Comparison of ENCODE assay signal across 23 mouse cellular contexts in the genomic region with DNA sequence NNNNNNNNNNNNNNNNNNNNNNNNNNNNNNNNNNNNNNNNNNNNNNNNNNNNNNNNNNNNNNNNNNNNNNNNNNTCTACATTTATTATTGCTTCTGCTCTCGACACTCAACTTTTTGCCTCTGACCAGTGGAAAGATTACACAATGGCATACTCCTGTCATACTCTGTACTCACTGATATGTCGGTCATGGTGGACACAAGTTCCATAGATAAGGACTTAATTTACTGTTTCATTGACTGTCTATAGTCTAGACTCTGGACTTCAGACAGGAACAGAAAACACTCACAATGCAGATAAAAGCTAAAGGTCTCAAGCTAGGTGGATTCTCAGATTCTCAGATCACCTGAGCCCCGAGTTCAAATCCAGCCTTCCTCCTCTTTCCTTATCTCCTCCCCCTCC. TPM values are rescaled to one million over a fixed set of nuclear protein-coding genes. Genes with fewer than 3 reads are reported as not detected.
DNase-seq lines count a peak whose midpoint lies in the region; ATAC-seq and TF ChIP-seq lines count a peak whose summit lies in the region.
"Had no signal": no experiment of that assay in that cellular context is flagged by ENCODE, and none has a peak within 500 bp of the region (broad histone marks: within the 10 kb centered on the region; RNA-seq: fewer than 3 reads in every experiment).

No protein-coding gene starts in this region.

- H3K4me3 ChIP-seq in intestine, embryonic 15.5 days (replicated peaks): no peak overlapping the region
- H3K4me3 ChIP-seq in intestine, postnatal 0 days (ENCODE audit: low read depth, low read length): no peak overlapping the region
- H3K4me3 ChIP-seq in midbrain, embryonic 11.5 days (ENCODE audit: low read depth, low read length): no peak overlapping the region
- H3K4me3 ChIP-seq: embryonic facial prominence, embryonic 10.5 days; embryonic facial prominence, embryonic 12.5 days; forebrain, embryonic 13.5 days; forebrain, embryonic 15.5 days had no signal

- H3K27ac ChIP-seq in intestine, embryonic 15.5 days: no peak overlapping the region
- H3K27ac ChIP-seq in intestine, postnatal 0 days (ENCODE audit: low read depth, low read length): no peak overlapping the region
- H3K27ac ChIP-seq in midbrain, embryonic 11.5 days (ENCODE audit: low read depth, low read length): no peak overlapping the region
- H3K27ac ChIP-seq: embryonic facial prominence, embryonic 10.5 days; embryonic facial prominence, embryonic 12.5 days; forebrain, embryonic 13.5 days; forebrain, embryonic 15.5 days had no signal

- H3K9ac ChIP-seq in intestine, embryonic 15.5 days: no peak overlapping the region
- H3K9ac ChIP-seq in intestine, postnatal 0 days (ENCODE audit: low read depth, low read length): no peak overlapping the region
- H3K9ac ChIP-seq in midbrain, embryonic 11.5 days (ENCODE audit: low read length): no peak overlapping the region
- H3K9ac ChIP-seq: embryonic facial prominence, embryonic 12.5 days; forebrain, embryonic 13.5 days; forebrain, embryonic 15.5 days had no signal

- H3K9me3 ChIP-seq in intestine, embryonic 15.5 days: no peaks in the 10 kb centered on the region
- H3K9me3 ChIP-seq in intestine, postnatal 0 days (ENCODE audit: control insufficient read depth): no peaks in the 10 kb centered on the region
- H3K9me3 ChIP-seq in midbrain, embryonic 11.5 days (ENCODE audit: control insufficient read depth, low read length): no peaks in the 10 kb centered on the region
- H3K9me3 ChIP-seq: embryonic facial prominence, embryonic 10.5 days; embryonic facial prominence, embryonic 12.5 days; forebrain, embryonic 13.5 days; forebrain, embryonic 15.5 days; G1E had no signal

- H3K4me1 ChIP-seq in intestine, embryonic 15.5 days (replicated peaks): peaks cover 3% of the 10 kb centered on the region
- H3K4me1 ChIP-seq in intestine, postnatal 0 days (replicated peaks; ENCODE audit: control insufficient read depth, insufficient read depth, low read length): no peaks in the 10 kb centered on the region
- no peaks in the 10 kb centered on the region for H3K4me1 ChIP-seq in midbrain, embryonic 11.5 days (ENCODE audit: control insufficient read depth, insufficient read depth, low read length)
- H3K4me1 ChIP-seq: embryonic facial prominence, embryonic 12.5 days; forebrain, embryonic 13.5 days; forebrain, embryonic 15.5 days had no signal

- ATAC-seq in intestine, embryonic 15.5 days: 0 out of 2 replicates have a peak, but pooled peaks have one; percentile 48
- peak; percentile 65; the same call in 1 of the 2 replicates for ATAC-seq in intestine, postnatal 0 days
- ATAC-seq in midbrain, embryonic 11.5 days (ENCODE audit: low FRiP score): no peak
- ATAC-seq: activated CD4-positive, CD25-positive, alpha-beta regulatory T cell, adult 4 months; CD4-positive, CD25-positive, alpha-beta regulatory T cell, adult 4 months; forebrain, embryonic 13.5 days; forebrain, embryonic 15.5 days; Patski had no signal

- intact Hi-C loops in heart, postnatal 10 days (cut with DNase I): no loop called here

- H3K36me3 ChIP-seq in intestine, embryonic 15.5 days: no peaks in the 10 kb centered on the region
- no peaks in the 10 kb centered on the region for H3K36me3 ChIP-seq in intestine, postnatal 0 days (ENCODE audit: control insufficient read depth, insufficient read depth)
- no peaks in the 10 kb centered on the region for H3K36me3 ChIP-seq in midbrain, embryonic 11.5 days (ENCODE audit: control insufficient read depth, insufficient read depth, low read length)
- H3K36me3 ChIP-seq: embryonic facial prominence, embryonic 10.5 days; embryonic facial prominence, embryonic 12.5 days; forebrain, embryonic 15.5 days; G1E had no signal

- TF ChIP-seq CTCF in intestine, postnatal 0 days (IDR thresholded peaks at IDR 0.05; ENCODE audit: low read depth): no peak

- H3K27me3 ChIP-seq in intestine, embryonic 15.5 days (replicated peaks): no peaks in the 10 kb centered on the region
- no peaks in the 10 kb centered on the region for H3K27me3 ChIP-seq in intestine, postnatal 0 days (replicated peaks; ENCODE audit: control insufficient read depth, insufficient read depth, low read length)
- no peaks in the 10 kb centered on the region for H3K27me3 ChIP-seq in midbrain, embryonic 11.5 days (ENCODE audit: control insufficient read depth, insufficient read depth, low read length)
- H3K27me3 ChIP-seq: CH12.LX; embryonic facial prominence, embryonic 12.5 days; forebrain, embryonic 13.5 days; forebrain, embryonic 15.5 days; Patski had no signal

- peak; percentile 14 for DNase-seq in heart, adult 11 months
- no peak for DNase-seq in heart, postnatal 10 days
- no peak for DNase-seq in midbrain, embryonic 11.5 days (ENCODE audit: low spot score, missing footprints)
- DNase-seq: adrenal gland, adult 8-10 months; adrenal gland, postnatal 14 days; adrenal gland, postnatal 36 days; B cell, adult 2 months; cerebellum, adult 11-12 months; cerebellum, adult 2 months; cerebellum, adult 9-10 months; cerebellum, postnatal 10 days; cerebellum, postnatal 25 days had no signal

- WGBS in intestine, embryonic 15.5 days: 83% methylated on average over 3 of the region's 3 CpGs
- 50% methylated on average over 3 of the region's 3 CpGs for WGBS in intestine, postnatal 0 days
- WGBS in midbrain, embryonic 11.5 days: 90% methylated on average over 3 of the region's 3 CpGs

- H3K4me2 ChIP-seq in intestine, embryonic 15.5 days (replicated peaks): no peak overlapping the region
- H3K4me2 ChIP-seq in intestine, postnatal 0 days (replicated peaks; ENCODE audit: low read depth): no peak overlapping the region
- no peak overlapping the region for H3K4me2 ChIP-seq in midbrain, embryonic 11.5 days
- H3K4me2 ChIP-seq: embryonic facial prominence, embryonic 12.5 days; forebrain, embryonic 13.5 days; forebrain, embryonic 15.5 days had no signal

RNA-seq across cellular contexts. Expression of gene Xpa, which starts 25.0 kb away (rescaled TPM):
- 10 to 100 TPM; 10.2 to 14.2 TPM for total RNA-seq in heart, postnatal 10 days (2021)
- polyA plus RNA-seq in intestine, embryonic 15.5 days (2015; fragmentation: Nextera tagmentation; extraction: Ambion mirVana): 18.3 and 18.4 TPM in 2 replicates
- 29.0 and 29.1 TPM in 2 replicates for polyA plus RNA-seq in intestine, postnatal 0 days (2015; fragmentation: Nextera tagmentation; extraction: Ambion mirVana)
- polyA plus RNA-seq in midbrain, embryonic 11.5 days (2014; fragmentation: Nextera tagmentation; extraction: Ambion mirVana): 26.1 and 26.9 TPM in 2 replicates
